Mouse (Mus musculus) liver, embryonic 11.5 days (tissue): ENCODE measurements around the gene Cga. TPM values are rescaled to one million over a fixed set of nuclear protein-coding genes. Genes with fewer than 3 reads are reported as not detected.

Experiments
- ATAC-seq: fragments of 200-750 bp; cut with Nextera tagmentation; replicated peaks from 2 replicates; pipeline ENCODE4 v1.8.0; 2017; ENCODE audit warnings: moderate number of reproducible peaks, mild to moderate bottlenecking, moderate TSS enrichment, moderate library complexity; ENCODE audit not compliant: low FRiP score
- DNase-seq: peaks from one replicate; pipeline ENCODE4 v3.0.0-alpha.2; 2017; ENCODE audit warnings: low spot score
- H3K27ac ChIP-seq: fragments of 300-500 bp; sonication (generic); 2 replicates; pipeline ENCODE4 v1.5.1; 2014; ENCODE audit warnings: mild to moderate bottlenecking, low read depth, low read length, control low read depth
- H3K27me3 ChIP-seq: fragments of 300-500 bp; sonication (generic); replicated peaks from 2 replicates; pipeline ENCODE4 v1.6.1; 2014; ENCODE audit warnings: low read length, mixed read lengths; ENCODE audit not compliant: control insufficient read depth, insufficient read depth
- H3K36me3 ChIP-seq: fragments of 300-500 bp; sonication (generic); 2 replicates; pipeline ENCODE4 v1.6.1; 2014; ENCODE audit warnings: mild to moderate bottlenecking, low read length, moderate library complexity, mixed read lengths; ENCODE audit not compliant: control insufficient read depth, insufficient read depth
- H3K4me1 ChIP-seq: fragments of 300-500 bp; sonication (generic); replicated peaks from 2 replicates; pipeline ENCODE4 v1.6.1; 2014; ENCODE audit warnings: low read length, mixed read lengths; ENCODE audit not compliant: control insufficient read depth, insufficient read depth
- H3K4me2 ChIP-seq: fragments of 300-500 bp; sonication (generic); 2 replicates; pipeline ENCODE4 v1.6.1; 2014; ENCODE audit warnings: mild to moderate bottlenecking, control low read depth, moderate library complexity
- H3K4me3 ChIP-seq: fragments of 300-500 bp; sonication (generic); 2 replicates; pipeline ENCODE4 v1.5.1; 2014; ENCODE audit warnings: low read depth, low read length, control low read depth
- H3K9ac ChIP-seq: fragments of 300-500 bp; sonication (generic); 2 replicates; pipeline ENCODE4 v1.6.1; 2014; ENCODE audit warnings: low read depth, low read length, control low read depth
- H3K9me3 ChIP-seq: fragments of 300-500 bp; sonication (generic); 2 replicates; pipeline ENCODE4 v1.6.1; 2016; ENCODE audit warnings: low read length, inconsistent platforms, mixed read lengths; ENCODE audit not compliant: control insufficient read depth
- WGBS: fragments of 180-500 bp; shearing (Covaris S2); extraction: QIAGEN DNeasy Blood & Tissue Kit; methylation state at CpG from one replicate; pipeline ENCODE4 v1.1.7; 2014; 5-methylcytosine and 5-hydroxymethylcytosine counted together
- polyA plus RNA-seq: library from polyadenylated mRNA; unstranded; fragments of >200 nt; fragmentation: Nextera tagmentation; extraction: Ambion mirVana; gene quantifications from 2 replicates; pipeline ENCODE4 v1.2.1, GENCODE M21; 2014

The Cga gene
- 0.29 TPM in 1 of 2 replicates, not detected in the other for polyA plus RNA-seq

- Histone ChIP-seq H3K4me2 (no peak within 1 kb of the TSS), H3K4me1 (peaks cover 7% of the 10 kb centered on the region), H3K4me3 (no peak within 1 kb of the TSS), H3K9ac (no peak within 1 kb of the TSS), H3K36me3 (no peaks in the 10 kb centered on the region), H3K27me3 (peaks cover 11% of the 10 kb centered on the region), H3K9me3 (no peaks in the 10 kb centered on the region), H3K27ac (no peak within 1 kb of the TSS)
- WGBS: 63% methylated on average over 1 of the region's 1 CpGs
- no peak for DNase-seq
- no peak for ATAC-seq
Measured at GRCm38 (mm10) chr4:34893479-34893878, at the start of gene Cga. Cga (plus strand) TSS chr4:34893779.

GRCm38 (mm10) chr4:34843839-34844238 lies 49.7 kb upstream of the Cga start:
- no peaks in the 10 kb centered on the region for H3K4me1 ChIP-seq
- no peaks in the 10 kb centered on the region for H3K27me3 ChIP-seq
- ATAC-seq: no peak
- no peaks in the 10 kb centered on the region for H3K9me3 ChIP-seq
- H3K27ac ChIP-seq: no peak overlapping the region
- no peaks in the 10 kb centered on the region for H3K36me3 ChIP-seq
- no peak overlapping the region for H3K9ac ChIP-seq
- DNase-seq: no peak
- no peak overlapping the region for H3K4me3 ChIP-seq
- 85% methylated on average over 1 of the region's 1 CpGs for WGBS
- H3K4me2 ChIP-seq: no peak overlapping the region

GRCm38 (mm10) chr4:34847679-34848309 lies 45.8 kb upstream of the Cga start:
- H3K9me3 ChIP-seq: no peaks in the 10 kb centered on the region
- no peak overlapping the region for H3K4me2 ChIP-seq
- no peak for DNase-seq
- no peak for ATAC-seq
- no peaks in the 10 kb centered on the region for H3K27me3 ChIP-seq
- no peaks in the 10 kb centered on the region for H3K4me1 ChIP-seq
- 84% methylated on average over 6 of the region's 6 CpGs for WGBS
- no peak overlapping the region for H3K27ac ChIP-seq
- H3K36me3 ChIP-seq: 0 out of 2 replicates have a peak, but pooled peaks cover 4% of the 10 kb centered on the region
- no peak overlapping the region for H3K9ac ChIP-seq
- no peak overlapping the region for H3K4me3 ChIP-seq

- H3K27me3 ChIP-seq: no peaks in the 10 kb centered on the region
- no peaks in the 10 kb centered on the region for H3K9me3 ChIP-seq
- no peak overlapping the region for H3K4me3 ChIP-seq
- DNase-seq (no peak), ATAC-seq (no peak)
- H3K9ac ChIP-seq: no peak overlapping the region
- no peak overlapping the region for H3K4me2 ChIP-seq
- H3K4me1 ChIP-seq: no peaks in the 10 kb centered on the region
- peaks cover 7% of the 10 kb centered on the region; the same call in 1 of the 2 replicates for H3K36me3 ChIP-seq
- H3K27ac ChIP-seq: no peak overlapping the region
- 90% methylated on average over 2 of the region's 2 CpGs for WGBS
Measured at GRCm38 (mm10) chr4:34850156-34850555, 43.4 kb upstream of the Cga start.

GRCm38 (mm10) chr4:34852051-34852450 lies 41.5 kb upstream of the Cga start:
- no peaks in the 10 kb centered on the region for H3K4me1 ChIP-seq
- H3K27me3 ChIP-seq: no peaks in the 10 kb centered on the region
- no peaks in the 10 kb centered on the region for H3K9me3 ChIP-seq
- WGBS: 96% methylated on average over 7 of the region's 7 CpGs
- DNase-seq: no peak
- no peak for ATAC-seq
- no peak overlapping the region for H3K4me2 ChIP-seq
- H3K27ac ChIP-seq: no peak overlapping the region
- H3K9ac ChIP-seq: no peak overlapping the region
- no peak overlapping the region for H3K4me3 ChIP-seq
- H3K36me3 ChIP-seq: peaks cover 7% of the 10 kb centered on the region; the same call in 1 of the 2 replicates

GRCm38 (mm10) chr4:34855966-34856365 lies 37.6 kb upstream of the Cga start:
- Histone ChIP-seq H3K4me1 (0 out of 2 replicates have a peak, but pooled peaks cover 6% of the 10 kb centered on the region), H3K4me3 (no peak overlapping the region), H3K27me3 (no peaks in the 10 kb centered on the region), H3K4me2 (no peak overlapping the region), H3K27ac (no peak overlapping the region), H3K36me3 (peaks cover 7% of the 10 kb centered on the region; the same call in 1 of the 2 replicates), H3K9ac (no peak overlapping the region), H3K9me3 (no peaks in the 10 kb centered on the region)
- ATAC-seq: no peak
- WGBS: 81% methylated on average over 1 of the region's 1 CpGs
- DNase-seq: no peak

- Histone ChIP-seq H3K9me3 (no peaks in the 10 kb centered on the region), H3K27ac (no peak overlapping the region), H3K4me1 (0 out of 2 replicates have a peak, but pooled peaks cover 6% of the 10 kb centered on the region), H3K4me2 (no peak overlapping the region), H3K9ac (no peak overlapping the region), H3K4me3 (no peak overlapping the region), H3K27me3 (no peaks in the 10 kb centered on the region), H3K36me3 (peaks cover 2% of the 10 kb centered on the region; the same call in 1 of the 2 replicates)
- no peak for DNase-seq
- no peak for ATAC-seq
- 93% methylated on average over 3 of the region's 3 CpGs for WGBS
Measured at GRCm38 (mm10) chr4:34858903-34859302, 34.7 kb upstream of the Cga start.

- DNase-seq: no peak
- H3K36me3 ChIP-seq: no peaks in the 10 kb centered on the region
- ATAC-seq: 0 out of 2 replicates have a peak, but pooled peaks have one; percentile 12
- 0 out of 2 replicates have a peak, but pooled peaks cover 6% of the 10 kb centered on the region for H3K4me1 ChIP-seq
- H3K9me3 ChIP-seq: no peaks in the 10 kb centered on the region
- no peak overlapping the region for H3K4me2 ChIP-seq
- H3K9ac ChIP-seq: no peak overlapping the region
- no peak overlapping the region for H3K27ac ChIP-seq
- no peaks in the 10 kb centered on the region for H3K27me3 ChIP-seq
- WGBS: 89% methylated on average over 3 of the region's 3 CpGs
- no peak overlapping the region for H3K4me3 ChIP-seq
Measured at GRCm38 (mm10) chr4:34859416-34859815, 34.2 kb upstream of the Cga start.

- H3K9ac ChIP-seq: no peak overlapping the region
- DNase-seq: no peak
- H3K9me3 ChIP-seq: no peaks in the 10 kb centered on the region
- 72% methylated on average over 3 of the region's 3 CpGs for WGBS
- no peak overlapping the region for H3K4me3 ChIP-seq
- no peaks in the 10 kb centered on the region for H3K36me3 ChIP-seq
- H3K27me3 ChIP-seq: no peaks in the 10 kb centered on the region
- ATAC-seq: no peak
- H3K4me1 ChIP-seq: 0 out of 2 replicates have a peak, but pooled peaks cover 6% of the 10 kb centered on the region
- no peak overlapping the region for H3K27ac ChIP-seq
- H3K4me2 ChIP-seq: no peak overlapping the region
Measured at GRCm38 (mm10) chr4:34861438-34861837, 32.1 kb upstream of the Cga start.
